Mouse (Mus musculus) T-helper 2 cell (primary cell): ENCODE data around the gene BC049715.

Source experiments
- in situ Hi-C: fragments of 300-600 bp; cut with MboI, MseI; formaldehyde crosslinking; loops from one replicate; pipeline ENCODE4 v1.15.1; 2025; ENCODE audit warnings: high pct_unique_total_duplicates

The BC049715 gene

GRCm38 (mm10) chr6:136848399-136848798 lies 21.0 kb downstream of the BC049715 start:
- in situ Hi-C loops = no loop called here

GRCm38 (mm10) chr6:136848971-136849370 lies 21.5 kb downstream of the BC049715 start:
- in situ Hi-C loops = no loop called here

- in situ Hi-C loops = loop anchor here (10.0 kb wide), 2 partner anchors 75 to 115 kb away; partner anchors contain the start of genes Erp27 and Pde6h
Measured at GRCm38 (mm10) chr6:136850267-136850666, 22.8 kb downstream of the BC049715 start.

- in situ Hi-C loops = loop anchor here (10.0 kb wide), 2 partner anchors 72 to 112 kb away; partner anchors contain the start of genes Erp27 and Pde6h
Measured at GRCm38 (mm10) chr6:136852348-136852747, 24.9 kb downstream of the BC049715 start.

- in situ Hi-C loops = loop anchor here (10.0 kb wide), 2 partner anchors 72 to 112 kb away; partner anchors contain the start of genes Erp27 and Pde6h
Measured at GRCm38 (mm10) chr6:136852762-136853161, 25.3 kb downstream of the BC049715 start.

- in situ Hi-C loops = loop anchor here (10.0 kb wide), 2 partner anchors 70 to 110 kb away; partner anchors contain the start of genes Erp27 and Pde6h
Measured at GRCm38 (mm10) chr6:136854361-136854781, 26.9 kb downstream of the BC049715 start.

- in situ Hi-C loops = loop anchor here (10.0 kb wide), 2 partner anchors 70 to 110 kb away; partner anchors contain the start of genes Erp27 and Pde6h
Measured at GRCm38 (mm10) chr6:136855183-136855582, 27.8 kb downstream of the BC049715 start.

GRCm38 (mm10) chr6:136856071-136856636 lies 28.7 kb downstream of the BC049715 start:
- in situ Hi-C loops = loop anchor here (10.0 kb wide), 2 partner anchors 69 to 109 kb away; partner anchors contain the start of genes Erp27 and Pde6h

- in situ Hi-C loops = loop anchor here (10.0 kb wide), 2 partner anchors 67 to 107 kb away; partner anchors contain the start of genes Erp27 and Pde6h
Measured at GRCm38 (mm10) chr6:136857186-136857872, 29.9 kb downstream of the BC049715 start, which contains the start of gene Art4. TSS of gene Art4 (minus strand) at chr6:136857733.

GRCm38 (mm10) chr6:136857873-136858260 lies 30.4 kb downstream of the BC049715 start:
- in situ Hi-C loops = loop anchor here (10.0 kb wide), 2 partner anchors 67 to 107 kb away; partner anchors contain the start of genes Erp27 and Pde6h

- in situ Hi-C loops = loop anchor here (10.0 kb wide), 2 partner anchors 66 to 106 kb away; partner anchors contain the start of genes Erp27 and Pde6h
Measured at GRCm38 (mm10) chr6:136858420-136858819, 31.0 kb downstream of the BC049715 start.

- in situ Hi-C loops = loop anchor here (5.0 kb wide), 1 partner anchor 41 kb away; no protein-coding TSS in a partner anchor
Measured at GRCm38 (mm10) chr6:136861020-136861419, 33.6 kb downstream of the BC049715 start.

GRCm38 (mm10) chr6:136865360-136865759 lies 37.9 kb downstream of the BC049715 start:
- in situ Hi-C loops = no loop called here

GRCm38 (mm10) chr6:136866150-136866549 lies 38.7 kb downstream of the BC049715 start:
- in situ Hi-C loops = no loop called here

GRCm38 (mm10) chr6:136868921-136869320 lies 41.5 kb downstream of the BC049715 start:
- in situ Hi-C loops = no loop called here

GRCm38 (mm10) chr6:136874599-136874998 lies 47.2 kb downstream of the BC049715 start:
- in situ Hi-C loops = no loop called here

- in situ Hi-C loops = loop anchor here (25.0 kb wide), 1 partner anchor 287 kb away; the partner anchor contains the start of gene Rerg
Measured at GRCm38 (mm10) chr6:136875670-136876069, 48.2 kb downstream of the BC049715 start, which contains the start of gene Mgp. TSS of gene Mgp (minus strand) at chr6:136875823.

- in situ Hi-C loops = loop anchor here (25.0 kb wide), 1 partner anchor 281 kb away; the partner anchor contains the start of gene Rerg
Measured at GRCm38 (mm10) chr6:136881678-136882077, 54.3 kb downstream of the BC049715 start.

GRCm38 (mm10) chr6:136883431-136883915 lies 56.0 kb downstream of the BC049715 start:
- in situ Hi-C loops = loop anchor here (25.0 kb wide), 1 partner anchor 279 kb away; the partner anchor contains the start of gene Rerg

- in situ Hi-C loops = loop anchor here (25.0 kb wide), 1 partner anchor 278 kb away; the partner anchor contains the start of gene Rerg
Measured at GRCm38 (mm10) chr6:136883961-136884360, 56.5 kb downstream of the BC049715 start.

GRCm38 (mm10) chr6:136884766-136885165 lies 57.3 kb downstream of the BC049715 start:
- in situ Hi-C loops = loop anchor here (25.0 kb wide), 1 partner anchor 278 kb away; the partner anchor contains the start of gene Rerg
